Comparison of ENCODE assay signal across 23 mouse cellular contexts in genomic region chr4:133677266-133677665, GRCm38 (mm10). TPM values are rescaled to one million over a fixed set of nuclear protein-coding genes. Genes with fewer than 3 reads are reported as not detected.
A peak's percentile ranks its signal among the peaks of the same experiment; 100 is the strongest.
DNase-seq lines count a peak whose midpoint lies in the region; ATAC-seq lines count a peak whose summit lies in the region.
"Had no signal": no experiment of that assay in that cellular context is flagged by ENCODE, and none has a peak within 500 bp of the region (broad histone marks: within the 10 kb centered on the region; RNA-seq: fewer than 3 reads in every experiment).

No protein-coding gene starts in this region.

- DNase-seq in heart, postnatal 14 days, result no peak
- peak; percentile 23 for DNase-seq in thymus, postnatal 0 days (ENCODE audit: low spot score)
- no peak for DNase-seq in thymus, postnatal 36 days
- DNase-seq in induced T-regulatory cell, adult 2 months (ENCODE audit: low read depth), result peak; percentile 79
- DNase-seq in spleen, adult 12 weeks (ENCODE audit: low spot score), result no peak
- no peak for DNase-seq in adrenal gland, postnatal 10 days
- DNase-seq: adrenal gland, postnatal 25 days; cerebellum, adult 11-12 months; cerebellum, postnatal 14 days; gastrocnemius, postnatal 36 days; kidney, adult 9 months; kidney, postnatal 4 days; layer of hippocampus, adult 9-11 months; lung, postnatal 10 days; midbrain, embryonic 14.5 days; right cerebral cortex, adult 18-20 months; thymus, postnatal 14 days had no signal

- intact Hi-C loops in heart, postnatal 14 days (cut with DNase I), result loop anchor here (2.0 kb wide), 1 partner anchor 28 kb away; no protein-coding TSS in a partner anchor

- H3K27ac ChIP-seq in heart, embryonic 15.5 days, result 0 out of 2 replicates have a peak overlapping the region, but pooled peaks have one; percentile 99
- H3K27ac ChIP-seq: hindbrain, embryonic 10.5 days; intestine, embryonic 15.5 days had no signal

- H3K4me3 ChIP-seq in heart, embryonic 15.5 days, result no peak overlapping the region
- H3K4me3 ChIP-seq: hindbrain, embryonic 10.5 days; intestine, embryonic 15.5 days; left cerebral cortex, adult 2 months; liver, embryonic 15.5 days had no signal

- no peak overlapping the region for H3K9ac ChIP-seq in heart, embryonic 15.5 days
- H3K9ac ChIP-seq: intestine, embryonic 15.5 days; liver, embryonic 15.5 days had no signal

- WGBS in heart, embryonic 15.5 days, result 64% methylated on average over 7 of the region's 7 CpGs

- H3K4me2 ChIP-seq in heart, embryonic 15.5 days, result no peak overlapping the region
- H3K4me2 ChIP-seq: intestine, embryonic 15.5 days; liver, embryonic 15.5 days had no signal

- no peaks in the 10 kb centered on the region for H3K9me3 ChIP-seq in heart, embryonic 15.5 days (replicated peaks)
- H3K9me3 ChIP-seq: hindbrain, embryonic 10.5 days; intestine, embryonic 15.5 days; liver, embryonic 15.5 days had no signal

- H3K4me1 ChIP-seq in heart, embryonic 15.5 days (replicated peaks), result peaks cover 51% of the 10 kb centered on the region

- no peak for ATAC-seq in heart, embryonic 15.5 days (replicated peaks; ENCODE audit: insufficient number of reproducible peaks, insufficient read depth, low FRiP score, low read depth)
- ATAC-seq: intestine, embryonic 15.5 days; Patski had no signal

- peaks cover 26% of the 10 kb centered on the region for H3K36me3 ChIP-seq in heart, embryonic 15.5 days

- H3K27me3 ChIP-seq in heart, embryonic 15.5 days, result no peaks in the 10 kb centered on the region
- H3K27me3 ChIP-seq: intestine, embryonic 15.5 days; liver, embryonic 15.5 days; Patski had no signal

RNA-seq across cellular contexts. Expression of gene Pigv, which starts 4.8 kb away (rescaled TPM):
- 11.8 and 14.6 TPM in 2 replicates for polyA plus RNA-seq in heart, embryonic 15.5 days (2015; fragmentation: Nextera tagmentation; extraction: Ambion mirVana)
- total RNA-seq in heart, postnatal 14 days (2021), result 10 to 100 TPM; 10.4 to 10.7 TPM
- polyA plus RNA-seq in thymus, postnatal 0 days (2015; fragmentation: Nextera tagmentation; extraction: Ambion mirVana), result 18.6 and 19.4 TPM in 2 replicates
- total RNA-seq in adrenal gland, postnatal 10 days (2021), result 10 to 100 TPM; 11.9 to 18.6 TPM

RNA-seq across cellular contexts. Expression of gene Zdhhc18, which starts 27.3 kb away (rescaled TPM):
- polyA plus RNA-seq in heart, embryonic 15.5 days (2015; fragmentation: Nextera tagmentation; extraction: Ambion mirVana), result 4.6 and 9.4 TPM in 2 replicates
- total RNA-seq in heart, postnatal 14 days (2021), result 10 to 100 TPM; 17.6 to 21.6 TPM
- polyA plus RNA-seq in thymus, postnatal 0 days (2015; fragmentation: Nextera tagmentation; extraction: Ambion mirVana), result 6.7 and 10.5 TPM in 2 replicates
- 10 to 100 TPM; 25.3 to 26.0 TPM for total RNA-seq in adrenal gland, postnatal 10 days (2021)

Comparison
In these comparisons a context has a peak if more than half of its experiments do, and no peak if none do; other contexts are left out.
1. DNase-seq: peak in thymus, postnatal 0 days (single experiment) and induced T-regulatory cell, adult 2 months (single experiment); none in heart, postnatal 14 days (0 of 2), thymus, postnatal 36 days (0 of 2), spleen, adult 12 weeks (single experiment) and adrenal gland, postnatal 10 days (single experiment).